Mouse (Mus musculus) lung, postnatal 36 days (tissue): Measurements from ENCODE around the gene Rps6kb2.

Experiments
- DNase-seq: peaks from one replicate; pipeline ENCODE4 v3.0.0; 2022; ENCODE audit warnings: mixed read lengths

Rps6kb2 gene

GRCm38 (mm10) chr19:4154437-4155222, 8.5 kb downstream of the Rps6kb2 start:
- peak; percentile 51 for DNase-seq

- no peak for DNase-seq
Measured at GRCm38 (mm10) chr19:4153232-4153654, 9.9 kb downstream of the Rps6kb2 start, which contains the start of gene Ptprcap. Gene Ptprcap (plus strand): TSS chr19:4153604.

GRCm38 (mm10) chr19:4152445-4153231, 10.5 kb downstream of the Rps6kb2 start:
- DNase-seq = no peak

GRCm38 (mm10) chr19:4151898-4152297, 11.3 kb downstream of the Rps6kb2 start:
- DNase-seq = no peak

GRCm38 (mm10) chr19:4151488-4151860, 11.7 kb downstream of the Rps6kb2 start:
- no peak for DNase-seq

- DNase-seq = no peak
Measured at GRCm38 (mm10) chr19:4150567-4151487, 12.3 kb downstream of the Rps6kb2 start.

- DNase-seq = no peak
Measured at GRCm38 (mm10) chr19:4149764-4150461, 13.2 kb downstream of the Rps6kb2 start.

GRCm38 (mm10) chr19:4149283-4149682, 13.9 kb downstream of the Rps6kb2 start:
- DNase-seq = no peak

- no peak for DNase-seq
Measured at GRCm38 (mm10) chr19:4148819-4149218, 14.3 kb downstream of the Rps6kb2 start.

- DNase-seq = peak; percentile 98
Measured at GRCm38 (mm10) chr19:4148491-4148806, 14.7 kb downstream of the Rps6kb2 start, which contains the start of gene Coro1b. Gene Coro1b (plus strand): TSS chr19:4148619.

- DNase-seq = no peak
Measured at GRCm38 (mm10) chr19:4147782-4148490, 15.2 kb downstream of the Rps6kb2 start.

- DNase-seq = peak; percentile 50
Measured at GRCm38 (mm10) chr19:4147022-4147405, 16.1 kb downstream of the Rps6kb2 start.

- DNase-seq = no peak
Measured at GRCm38 (mm10) chr19:4146366-4147021, 16.7 kb downstream of the Rps6kb2 start.

GRCm38 (mm10) chr19:4145936-4146335, 17.2 kb downstream of the Rps6kb2 start:
- no peak for DNase-seq

- DNase-seq = peak; percentile 54
Measured at GRCm38 (mm10) chr19:4144550-4145498, 18.3 kb downstream of the Rps6kb2 start.

GRCm38 (mm10) chr19:4143759-4144268, 19.3 kb downstream of the Rps6kb2 start, which contains the start of gene Cabp4:
Gene Cabp4 (minus strand): TSS chr19:4144033.
- DNase-seq = no peak

- DNase-seq = no peak
Measured at GRCm38 (mm10) chr19:4142416-4143173, 20.6 kb downstream of the Rps6kb2 start.

GRCm38 (mm10) chr19:4140147-4140546, 23.0 kb downstream of the Rps6kb2 start:
- no peak for DNase-seq

- no peak for DNase-seq
Measured at GRCm38 (mm10) chr19:4139446-4139845, 23.7 kb downstream of the Rps6kb2 start, which contains the start of gene Gpr152. Gene Gpr152 (plus strand): TSS chr19:4139787.
